14 mouse cellular contexts compared by ENCODE assay signal in genomic region chr5:148052846-148053608, GRCm38 (mm10).
DNase-seq lines count a peak whose midpoint lies in the region; ATAC-seq lines count a peak whose summit lies in the region.
"Had no signal": no experiment of that assay in that cellular context is flagged by ENCODE, and none has a peak within 500 bp of the region (broad histone marks: within the 10 kb centered on the region; RNA-seq: fewer than 3 reads in every experiment).

No protein-coding gene starts in this region.

- no peak for ATAC-seq in heart, embryonic 12.5 days (ENCODE audit: insufficient number of reproducible peaks, low FRiP score)
- ATAC-seq: activated CD4-positive, CD25-positive, alpha-beta regulatory T cell, adult 4 months had no signal

- no peak overlapping the region for H3K4me2 ChIP-seq in heart, embryonic 12.5 days
- H3K4me2 ChIP-seq: embryonic facial prominence, embryonic 13.5 days; limb, embryonic 15.5 days had no signal

- no peaks in the 10 kb centered on the region for H3K4me1 ChIP-seq in heart, embryonic 12.5 days (replicated peaks)
- H3K4me1 ChIP-seq in embryonic facial prominence, embryonic 10.5 days, result no peaks in the 10 kb centered on the region
- H3K4me1 ChIP-seq: embryonic facial prominence, embryonic 13.5 days; limb, embryonic 15.5 days had no signal

- no peak overlapping the region for H3K4me3 ChIP-seq in heart, embryonic 12.5 days
- H3K4me3 ChIP-seq in embryonic facial prominence, embryonic 10.5 days, result no peak overlapping the region
- H3K4me3 ChIP-seq: embryonic facial prominence, embryonic 13.5 days; limb, embryonic 15.5 days had no signal

- H3K27me3 ChIP-seq in heart, embryonic 12.5 days (replicated peaks), result no peaks in the 10 kb centered on the region
- no peaks in the 10 kb centered on the region for H3K27me3 ChIP-seq in embryonic facial prominence, embryonic 10.5 days (replicated peaks; ENCODE audit: low read depth, poor library complexity, severe bottlenecking)
- H3K27me3 ChIP-seq: embryonic facial prominence, embryonic 13.5 days; limb, embryonic 15.5 days had no signal

- no peak overlapping the region for H3K27ac ChIP-seq in heart, embryonic 12.5 days (ENCODE audit: poor library complexity, severe bottlenecking)
- H3K27ac ChIP-seq in embryonic facial prominence, embryonic 10.5 days (replicated peaks), result no peak overlapping the region
- H3K27ac ChIP-seq: embryonic facial prominence, embryonic 13.5 days; limb, embryonic 15.5 days; stomach, postnatal 0 days had no signal

- H3K9ac ChIP-seq in heart, embryonic 12.5 days, result no peak overlapping the region
- H3K9ac ChIP-seq: embryonic facial prominence, embryonic 13.5 days; limb, embryonic 15.5 days had no signal

- no peaks in the 10 kb centered on the region for H3K36me3 ChIP-seq in heart, embryonic 12.5 days
- no peaks in the 10 kb centered on the region for H3K36me3 ChIP-seq in embryonic facial prominence, embryonic 10.5 days (replicated peaks)
- H3K36me3 ChIP-seq: embryonic facial prominence, embryonic 13.5 days; limb, embryonic 15.5 days had no signal

- 77% methylated on average over 13 of the region's 13 CpGs for WGBS in heart, embryonic 12.5 days
- WGBS in embryonic facial prominence, embryonic 10.5 days, result 87% methylated on average over 13 of the region's 13 CpGs

- DNase-seq in heart, adult 18-20 months, result peak; percentile 54 to 66
- peak; percentile 13 for DNase-seq in 3T3-L1 (ENCODE audit: low read depth, low spot score)
- peak; percentile 68 to 89 for DNase-seq in adrenal gland, postnatal 36 days
- DNase-seq in heart, adult 8-10 months (ENCODE audit: low spot score), result peak; percentile 50
- no peak for DNase-seq in embryonic facial prominence, embryonic 10.5 days (ENCODE audit: low spot score)
- no peak for DNase-seq in ovary, adult 18-20 months (ENCODE audit: low spot score)
- no peak for DNase-seq in urinary bladder, postnatal 25 days (ENCODE audit: low spot score)
- DNase-seq: gastrocnemius, postnatal 36 days; kidney, postnatal 25 days had no signal

- H3K9me3 ChIP-seq in heart, embryonic 12.5 days (replicated peaks), result peaks cover 7% of the 10 kb centered on the region; the same call in 1 of the 2 replicates
- 0 out of 2 replicates have a peak, but pooled peaks cover 4% of the 10 kb centered on the region for H3K9me3 ChIP-seq in embryonic facial prominence, embryonic 10.5 days
- H3K9me3 ChIP-seq: embryonic facial prominence, embryonic 13.5 days; limb, embryonic 15.5 days had no signal

Comparison
In these comparisons a context has a peak if more than half of its experiments do, and no peak if none do; other contexts are left out.
1. DNase-seq: peak in heart, adult 18-20 months (2 of 2), 3T3-L1 (single experiment), adrenal gland, postnatal 36 days (2 of 2) and heart, adult 8-10 months (single experiment); none in embryonic facial prominence, embryonic 10.5 days (single experiment), ovary, adult 18-20 months (single experiment) and urinary bladder, postnatal 25 days (single experiment).